Mouse (Mus musculus): ENCODE data around the gene Clns1a. TPM values are rescaled to one million over a fixed set of nuclear protein-coding genes. Genes with fewer than 3 reads are reported as not detected.

Clns1a gene
- polyA plus RNA-seq (2012) = 1.3 and 1.4 TPM in 2 replicates

DNA sequence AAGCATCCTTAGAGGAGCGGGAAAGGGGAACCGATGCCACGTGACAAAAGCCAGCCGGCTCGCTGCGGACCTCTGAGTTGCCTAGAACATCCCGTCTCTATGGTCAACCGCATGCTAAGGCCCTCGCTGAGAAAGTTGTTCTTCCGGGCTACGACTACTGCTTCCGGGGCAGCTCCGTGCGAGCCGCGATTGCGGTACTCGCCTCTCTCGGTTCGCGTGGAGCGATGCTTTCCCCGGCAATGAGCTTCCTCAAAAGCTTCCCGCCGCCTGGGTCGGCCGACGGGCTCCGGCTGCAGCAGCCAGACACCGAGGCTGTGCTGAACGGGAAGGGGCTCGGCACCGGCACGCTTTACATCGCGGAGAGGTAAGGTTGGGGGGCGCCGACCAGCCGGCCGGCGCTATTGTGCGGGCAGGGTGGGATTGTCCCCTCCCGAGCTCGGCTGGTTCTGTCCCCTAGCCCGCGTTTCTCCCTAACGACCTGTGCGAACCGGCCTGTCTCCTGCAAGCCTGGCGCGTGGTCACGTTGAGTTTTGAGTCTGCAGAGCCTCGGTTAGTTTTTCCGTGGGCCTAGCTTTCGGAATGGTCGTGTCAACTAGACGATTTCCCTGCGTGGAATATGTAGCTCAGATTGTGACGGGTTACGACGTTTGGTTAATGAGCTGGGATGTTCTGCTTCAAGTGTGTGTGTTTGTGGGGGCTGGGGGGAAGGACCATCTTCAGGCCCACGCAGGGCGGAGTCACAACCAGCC lies at the start of gene Clns1a:
Gene Clns1a (plus strand): TSS at position 129 of the 749 bp plus-strand sequence.
- H3K4me1 ChIP-seq (ENCODE audit: control insufficient read depth) = peaks cover 40% of the 10 kb centered on the region
- no peaks in the 10 kb centered on the region for H3K9me3 ChIP-seq (ENCODE audit: control insufficient read depth, low read length)
- no peaks in the 10 kb centered on the region for H3K27me3 ChIP-seq (ENCODE audit: control insufficient read depth)
- TF ChIP-seq TAL1 (IDR thresholded peaks at IDR 0.05; ENCODE audit: low read length) (no peak), GATA1 (IDR thresholded peaks at IDR 0.05; ENCODE audit: low read length) (no peak)
- peaks cover 13% of the 10 kb centered on the region for H3K36me3 ChIP-seq (ENCODE audit: control insufficient read depth)
- peak within 1 kb of the TSS; percentile 73 for H3K4me3 ChIP-seq (replicated peaks)

DNA sequence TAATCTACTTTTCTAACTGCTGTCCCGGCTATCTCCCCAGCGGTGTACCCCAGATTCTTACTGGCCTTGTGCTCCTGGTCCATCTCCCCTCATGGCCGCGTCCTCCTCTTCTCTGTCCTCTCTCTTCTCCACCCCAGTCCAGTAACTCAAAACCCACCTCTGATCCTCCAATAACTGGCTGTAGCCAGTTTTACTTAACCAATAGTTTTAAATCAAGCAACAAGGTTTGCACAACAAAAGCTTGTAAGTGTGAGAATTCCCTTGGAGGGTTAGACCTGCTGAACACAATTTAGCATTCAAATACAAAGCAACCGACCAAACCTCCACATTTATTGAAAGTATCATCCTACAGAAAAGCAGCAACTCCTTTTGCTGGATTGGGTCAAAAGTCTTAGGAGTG lies 48.8 kb upstream of the Clns1a start:
- H3K4me3 ChIP-seq (replicated peaks) = no peak overlapping the region
- TF ChIP-seq TAL1 (IDR thresholded peaks at IDR 0.05; ENCODE audit: low read length) (no peak), GATA1 (IDR thresholded peaks at IDR 0.05; ENCODE audit: low read length) (no peak)
- H3K4me1 ChIP-seq (ENCODE audit: control insufficient read depth) = no peaks in the 10 kb centered on the region
- no peaks in the 10 kb centered on the region for H3K9me3 ChIP-seq (ENCODE audit: control insufficient read depth, low read length)
- H3K36me3 ChIP-seq (ENCODE audit: control insufficient read depth) = peaks cover 11% of the 10 kb centered on the region
- no peaks in the 10 kb centered on the region for H3K27me3 ChIP-seq (ENCODE audit: control insufficient read depth)

DNA sequence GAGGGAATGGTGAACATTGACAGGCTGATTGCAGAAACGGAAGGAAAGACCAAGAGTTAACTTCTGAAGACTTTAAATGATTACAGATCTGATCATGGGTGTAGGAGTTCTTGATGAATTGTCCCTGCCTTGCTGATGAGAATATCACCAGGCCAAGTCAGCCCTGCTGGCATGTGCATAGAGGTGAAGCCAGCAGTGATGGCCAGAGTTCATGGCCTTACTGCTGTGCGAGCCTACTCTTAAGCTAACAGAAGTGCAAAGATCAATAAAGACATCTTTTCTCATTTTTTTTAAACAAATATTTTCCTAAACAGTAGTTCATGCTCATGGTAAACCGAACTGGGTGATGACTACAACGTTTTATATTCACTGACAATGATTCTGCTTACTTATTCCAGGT lies 45.7 kb upstream of the Clns1a start:
- TF ChIP-seq TAL1 (IDR thresholded peaks at IDR 0.05; ENCODE audit: low read length) (no peak), GATA1 (IDR thresholded peaks at IDR 0.05; ENCODE audit: low read length) (no peak)
- Histone ChIP-seq H3K9me3 (ENCODE audit: control insufficient read depth, low read length) (no peaks in the 10 kb centered on the region), H3K27me3 (ENCODE audit: control insufficient read depth) (no peaks in the 10 kb centered on the region), H3K4me1 (ENCODE audit: control insufficient read depth) (no peaks in the 10 kb centered on the region), H3K4me3 (replicated peaks) (no peak overlapping the region), H3K36me3 (ENCODE audit: control insufficient read depth) (peaks cover 26% of the 10 kb centered on the region)

DNA sequence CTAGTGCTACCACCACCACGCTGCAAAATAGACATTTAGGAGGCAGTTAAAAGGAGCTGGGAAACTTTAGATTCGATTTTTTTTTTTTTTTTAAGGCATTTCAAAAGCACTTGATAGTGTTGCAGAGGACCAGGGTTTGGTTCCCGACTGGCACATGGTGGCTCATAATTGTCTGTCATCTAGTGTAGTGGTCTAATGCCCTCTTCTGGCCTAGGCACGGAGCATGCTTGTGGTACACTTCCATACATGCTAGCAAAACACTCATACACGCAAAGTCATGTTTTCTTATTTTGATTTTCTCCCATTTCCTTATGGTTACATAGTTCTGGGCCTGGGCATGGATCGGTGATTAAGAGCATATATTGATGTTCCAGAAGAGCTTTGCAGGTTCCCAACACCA lies 40.3 kb upstream of the Clns1a start:
- no peak overlapping the region for H3K4me3 ChIP-seq (replicated peaks)
- H3K27me3 ChIP-seq (ENCODE audit: control insufficient read depth) = no peaks in the 10 kb centered on the region
- H3K4me1 ChIP-seq (ENCODE audit: control insufficient read depth) = peaks cover 4% of the 10 kb centered on the region; the same call in 1 of the 2 replicates
- TF ChIP-seq TAL1 (IDR thresholded peaks at IDR 0.05; ENCODE audit: low read length) = no peak
- TF ChIP-seq GATA1 (IDR thresholded peaks at IDR 0.05; ENCODE audit: low read length) = no peak
- H3K9me3 ChIP-seq (ENCODE audit: control insufficient read depth, low read length) = no peaks in the 10 kb centered on the region
- peaks cover 30% of the 10 kb centered on the region for H3K36me3 ChIP-seq (ENCODE audit: control insufficient read depth)

DNA sequence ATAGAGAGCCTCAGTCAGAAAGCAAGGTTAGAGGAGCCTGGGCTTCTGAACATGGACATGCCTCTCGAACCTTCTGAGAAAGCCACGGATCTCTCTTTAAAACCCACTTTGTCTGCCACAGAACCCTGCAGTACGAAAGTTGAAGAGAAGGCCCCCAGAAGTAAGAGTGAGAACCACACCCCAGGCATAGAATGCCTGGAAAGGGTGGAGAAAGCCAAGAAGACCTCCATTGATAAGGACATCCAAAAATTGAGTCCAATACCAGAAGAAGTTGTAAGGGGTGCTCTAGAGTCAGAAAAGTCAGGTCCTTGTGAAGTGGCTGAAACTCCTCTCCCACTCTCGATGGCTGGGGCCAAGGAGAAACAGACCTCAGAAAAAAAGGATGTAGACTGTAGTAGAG lies 34.8 kb upstream of the Clns1a start:
- Histone ChIP-seq H3K4me3 (replicated peaks) (no peak overlapping the region), H3K4me1 (ENCODE audit: control insufficient read depth) (peaks cover 11% of the 10 kb centered on the region), H3K9me3 (ENCODE audit: control insufficient read depth, low read length) (no peaks in the 10 kb centered on the region), H3K27me3 (ENCODE audit: control insufficient read depth) (no peaks in the 10 kb centered on the region), H3K36me3 (ENCODE audit: control insufficient read depth) (peaks cover 46% of the 10 kb centered on the region)
- no peak for TF ChIP-seq GATA1 (IDR thresholded peaks at IDR 0.05; ENCODE audit: low read length)

DNA sequence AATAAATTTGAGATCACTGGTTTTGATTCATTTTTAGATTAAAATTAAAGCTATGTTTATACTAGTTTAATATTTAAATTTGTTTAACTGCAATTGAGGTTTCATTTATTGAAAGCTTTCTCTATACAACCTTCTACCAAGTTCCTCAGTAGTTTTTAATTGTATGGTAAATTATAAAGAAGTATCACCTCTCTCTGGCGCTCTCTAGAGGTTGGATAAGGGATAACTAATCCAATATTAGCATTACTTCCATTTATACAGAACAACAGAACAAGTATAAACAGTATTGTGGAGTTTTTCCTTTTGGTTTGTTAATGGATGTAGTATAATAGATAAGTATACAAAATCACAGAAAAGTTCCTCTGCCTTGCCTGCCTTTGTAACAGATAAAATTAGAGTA lies 17.2 kb upstream of the Clns1a start:
- Histone ChIP-seq H3K4me3 (replicated peaks) (no peak overlapping the region), H3K27me3 (ENCODE audit: control insufficient read depth) (no peaks in the 10 kb centered on the region), H3K4me1 (ENCODE audit: control insufficient read depth) (no peaks in the 10 kb centered on the region), H3K36me3 (ENCODE audit: control insufficient read depth) (peaks cover 71% of the 10 kb centered on the region), H3K9me3 (ENCODE audit: control insufficient read depth, low read length) (no peaks in the 10 kb centered on the region)
- no peak for TF ChIP-seq TAL1 (IDR thresholded peaks at IDR 0.05; ENCODE audit: low read length)
- no peak for TF ChIP-seq GATA1 (IDR thresholded peaks at IDR 0.05; ENCODE audit: low read length)

DNA sequence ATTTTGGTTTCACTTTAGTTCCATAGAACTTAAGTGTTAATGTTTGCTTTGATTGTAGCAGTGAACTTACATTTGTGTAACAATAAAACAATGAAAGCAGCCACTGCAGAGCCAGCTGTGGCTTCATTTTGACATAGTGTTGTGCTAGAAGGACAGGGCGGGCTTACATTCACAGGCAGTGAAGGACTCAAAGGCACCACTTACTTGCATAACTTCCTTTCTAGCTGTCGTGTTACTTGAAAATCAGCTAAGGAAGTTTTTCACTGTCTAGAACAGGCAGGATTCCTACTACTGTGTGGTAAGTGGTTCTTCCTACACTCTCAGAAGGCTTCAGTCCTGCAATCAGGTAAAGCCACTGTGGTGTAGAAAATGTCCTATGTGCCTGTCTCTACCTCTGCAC lies 8.6 kb upstream of the Clns1a start:
- Histone ChIP-seq H3K36me3 (ENCODE audit: control insufficient read depth) (peaks cover 42% of the 10 kb centered on the region), H3K27me3 (ENCODE audit: control insufficient read depth) (no peaks in the 10 kb centered on the region), H3K9me3 (ENCODE audit: control insufficient read depth, low read length) (no peaks in the 10 kb centered on the region), H3K4me1 (ENCODE audit: control insufficient read depth) (no peaks in the 10 kb centered on the region), H3K4me3 (replicated peaks) (no peak overlapping the region)
- TF ChIP-seq TAL1 (IDR thresholded peaks at IDR 0.05; ENCODE audit: low read length) = no peak
- TF ChIP-seq GATA1 (IDR thresholded peaks at IDR 0.05; ENCODE audit: low read length) = no peak

DNA sequence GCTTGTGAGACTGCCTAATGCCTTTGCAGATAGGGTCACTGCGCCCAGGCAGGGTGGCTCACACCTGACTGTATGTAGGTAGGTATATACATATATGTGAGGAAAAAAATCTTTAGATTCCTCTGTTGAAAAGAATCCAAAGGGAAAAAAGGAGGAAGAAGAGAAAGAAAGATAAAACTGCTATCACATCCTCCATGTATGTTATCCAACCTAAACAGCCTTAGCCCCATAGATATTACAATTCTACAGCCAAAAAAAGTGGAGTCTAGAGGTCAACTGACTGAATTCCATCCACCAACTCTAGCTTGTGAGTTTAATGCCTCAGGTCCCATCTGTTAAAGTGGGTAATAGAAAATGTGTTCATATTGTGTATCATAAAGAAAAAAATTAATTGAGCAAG lies 993 bp upstream of the Clns1a start:
- Histone ChIP-seq H3K4me1 (ENCODE audit: control insufficient read depth) (peaks cover 40% of the 10 kb centered on the region), H3K27me3 (ENCODE audit: control insufficient read depth) (no peaks in the 10 kb centered on the region), H3K36me3 (ENCODE audit: control insufficient read depth) (peaks cover 13% of the 10 kb centered on the region), H3K9me3 (ENCODE audit: control insufficient read depth, low read length) (no peaks in the 10 kb centered on the region), H3K4me3 (replicated peaks) (no peak overlapping the region)
- TF ChIP-seq TAL1 (IDR thresholded peaks at IDR 0.05; ENCODE audit: low read length) (no peak), GATA1 (IDR thresholded peaks at IDR 0.05; ENCODE audit: low read length) (no peak)

DNA sequence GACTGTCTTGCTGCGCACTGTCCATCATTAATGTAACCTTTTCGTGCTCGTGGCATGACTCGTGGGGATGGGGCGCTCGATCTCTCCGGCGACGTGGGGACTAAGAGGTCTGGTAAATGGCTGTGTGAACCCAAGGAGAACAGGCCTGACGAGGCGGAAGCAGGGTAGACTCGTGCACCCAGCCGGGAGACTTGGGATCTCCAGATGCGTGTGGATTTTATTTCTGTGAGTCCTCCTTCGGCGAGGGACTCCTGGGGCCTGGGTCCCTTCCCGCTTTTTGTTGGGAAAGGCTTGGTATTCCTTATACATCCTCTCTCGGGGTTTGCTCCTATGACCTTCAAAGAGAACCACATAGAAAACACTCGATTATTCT lies 315 bp upstream of the Clns1a start:
- TF ChIP-seq GATA1 (IDR thresholded peaks at IDR 0.05; ENCODE audit: low read length) = no peak
- no peak for TF ChIP-seq TAL1 (IDR thresholded peaks at IDR 0.05; ENCODE audit: low read length)
- Histone ChIP-seq H3K4me1 (ENCODE audit: control insufficient read depth) (peaks cover 40% of the 10 kb centered on the region), H3K27me3 (ENCODE audit: control insufficient read depth) (no peaks in the 10 kb centered on the region), H3K4me3 (replicated peaks) (peak overlapping the region; percentile 73), H3K9me3 (ENCODE audit: control insufficient read depth, low read length) (no peaks in the 10 kb centered on the region), H3K36me3 (ENCODE audit: control insufficient read depth) (peaks cover 13% of the 10 kb centered on the region)

DNA sequence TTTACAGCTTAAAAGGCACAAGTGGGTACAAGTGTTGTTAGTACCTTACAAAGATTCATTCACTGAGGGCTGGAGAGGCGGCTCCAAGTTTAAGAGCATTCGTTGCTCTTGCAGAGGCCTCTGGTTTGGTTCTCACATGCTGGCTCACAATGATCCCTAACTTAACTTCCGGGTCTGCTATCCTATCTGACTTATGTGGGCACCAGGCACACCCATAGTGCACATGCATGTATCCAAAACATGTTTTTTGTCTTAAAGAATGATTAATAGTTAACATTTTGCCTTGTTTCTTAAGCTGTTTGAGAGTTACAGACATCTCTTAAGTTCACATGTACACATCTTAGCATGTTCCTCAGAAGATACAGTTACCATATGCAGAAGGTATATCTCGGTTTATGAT lies 3.7 kb downstream of the Clns1a start:
- no peaks in the 10 kb centered on the region for H3K9me3 ChIP-seq (ENCODE audit: control insufficient read depth, low read length)
- peaks cover 41% of the 10 kb centered on the region for H3K4me1 ChIP-seq (ENCODE audit: control insufficient read depth)
- TF ChIP-seq TAL1 (IDR thresholded peaks at IDR 0.05; ENCODE audit: low read length) = no peak
- no peak for TF ChIP-seq GATA1 (IDR thresholded peaks at IDR 0.05; ENCODE audit: low read length)
- H3K36me3 ChIP-seq (ENCODE audit: control insufficient read depth) = peaks cover 22% of the 10 kb centered on the region
- H3K27me3 ChIP-seq (ENCODE audit: control insufficient read depth) = no peaks in the 10 kb centered on the region
- no peak overlapping the region for H3K4me3 ChIP-seq (replicated peaks)

Data from erythroblast, embryonic 14.5 days (primary cell).